Mouse (Mus musculus): ENCODE data around the gene Gm37240. TPM values are rescaled to one million over a fixed set of nuclear protein-coding genes. Genes with fewer than 3 reads are reported as not detected.

The Gm37240 gene
- polyA plus RNA-seq, 1 experiment from 2014 or later = 8.9 TPM

- ATAC-seq (replicated peaks; ENCODE audit: low FRiP score) = no peak
- H3K27ac ChIP-seq = no peak overlapping the region
- H3K9ac ChIP-seq = no peak overlapping the region
- no peaks in the 10 kb centered on the region for H3K9me3 ChIP-seq (replicated peaks)
- no peak overlapping the region for H3K4me2 ChIP-seq
- 91% methylated on average over 3 of the region's 3 CpGs for WGBS
- H3K4me1 ChIP-seq = no peaks in the 10 kb centered on the region
- H3K27me3 ChIP-seq = no peaks in the 10 kb centered on the region
- H3K36me3 ChIP-seq = no peaks in the 10 kb centered on the region
- H3K4me3 ChIP-seq (replicated peaks) = no peak overlapping the region
These were observed 724.9 kb downstream of the Gm37240 start for GRCm38 (mm10) chr3:85162430-85162829.

GRCm38 (mm10) chr3:85160816-85161215 is 726.5 kb downstream of the Gm37240 start:
- H3K27ac ChIP-seq = no peak overlapping the region
- no peaks in the 10 kb centered on the region for H3K4me1 ChIP-seq
- no peak overlapping the region for H3K4me2 ChIP-seq
- H3K27me3 ChIP-seq = no peaks in the 10 kb centered on the region
- no peaks in the 10 kb centered on the region for H3K36me3 ChIP-seq
- no peak for ATAC-seq (replicated peaks; ENCODE audit: low FRiP score)
- no peak overlapping the region for H3K9ac ChIP-seq
- no peak overlapping the region for H3K4me3 ChIP-seq (replicated peaks)
- WGBS = 69% methylated on average over 10 of the region's 10 CpGs
- no peaks in the 10 kb centered on the region for H3K9me3 ChIP-seq (replicated peaks)

DNA sequence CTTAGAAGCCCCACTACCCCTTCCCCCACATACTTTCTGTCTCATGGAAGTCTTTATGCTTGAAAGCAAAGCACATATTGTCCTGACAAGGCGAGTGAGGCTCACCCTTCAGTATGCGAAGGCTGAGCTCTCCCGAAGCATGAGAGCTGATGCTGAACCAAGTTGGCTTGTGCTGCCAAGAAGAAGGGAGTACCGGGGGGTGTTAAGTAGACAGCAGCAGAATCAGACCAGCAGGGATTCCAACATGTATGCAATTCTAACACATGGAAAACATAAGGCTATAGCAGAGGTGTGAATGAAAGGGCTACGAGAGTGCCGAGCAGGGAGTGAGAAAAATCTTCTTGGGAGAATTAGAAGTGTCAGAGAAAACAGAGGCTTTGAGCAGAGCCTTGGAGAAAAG is 727.7 kb downstream of the Gm37240 start:
- WGBS = 76% methylated on average over 6 of the region's 6 CpGs
- Histone ChIP-seq H3K27ac (no peak overlapping the region), H3K9ac (no peak overlapping the region), H3K4me2 (no peak overlapping the region), H3K4me1 (no peaks in the 10 kb centered on the region), H3K4me3 (replicated peaks) (no peak overlapping the region), H3K36me3 (no peaks in the 10 kb centered on the region), H3K9me3 (replicated peaks) (no peaks in the 10 kb centered on the region), H3K27me3 (no peaks in the 10 kb centered on the region)
- ATAC-seq (replicated peaks; ENCODE audit: low FRiP score) = no peak

GRCm38 (mm10) chr3:85148816-85149215 is 738.5 kb downstream of the Gm37240 start:
- H3K27ac ChIP-seq = no peak overlapping the region
- H3K27me3 ChIP-seq = no peaks in the 10 kb centered on the region
- no peak for ATAC-seq (replicated peaks; ENCODE audit: low FRiP score)
- H3K4me1 ChIP-seq = no peaks in the 10 kb centered on the region
- no peaks in the 10 kb centered on the region for H3K36me3 ChIP-seq
- 70% methylated on average over 4 of the region's 4 CpGs for WGBS
- H3K4me2 ChIP-seq = no peak overlapping the region
- H3K4me3 ChIP-seq (replicated peaks) = no peak overlapping the region
- H3K9me3 ChIP-seq (replicated peaks) = no peaks in the 10 kb centered on the region
- H3K9ac ChIP-seq = no peak overlapping the region

- Histone ChIP-seq H3K4me3 (replicated peaks) (no peak overlapping the region), H3K27ac (no peak overlapping the region), H3K9ac (no peak overlapping the region), H3K9me3 (replicated peaks) (no peaks in the 10 kb centered on the region), H3K27me3 (no peaks in the 10 kb centered on the region), H3K4me1 (no peaks in the 10 kb centered on the region), H3K36me3 (no peaks in the 10 kb centered on the region), H3K4me2 (no peak overlapping the region)
- ATAC-seq (replicated peaks; ENCODE audit: low FRiP score) = no peak
- 83% methylated on average over 6 of the region's 6 CpGs for WGBS
These were observed 739.2 kb downstream of the Gm37240 start for GRCm38 (mm10) chr3:85148038-85148550.

GRCm38 (mm10) chr3:85145568-85145967 is 741.8 kb downstream of the Gm37240 start:
- Histone ChIP-seq H3K36me3 (no peaks in the 10 kb centered on the region), H3K9me3 (replicated peaks) (no peaks in the 10 kb centered on the region), H3K9ac (no peak overlapping the region), H3K4me2 (no peak overlapping the region), H3K4me1 (no peaks in the 10 kb centered on the region), H3K27me3 (no peaks in the 10 kb centered on the region), H3K4me3 (replicated peaks) (no peak overlapping the region), H3K27ac (no peak overlapping the region)
- 26% methylated on average over 7 of the region's 7 CpGs for WGBS
- no peak for ATAC-seq (replicated peaks; ENCODE audit: low FRiP score)

DNA sequence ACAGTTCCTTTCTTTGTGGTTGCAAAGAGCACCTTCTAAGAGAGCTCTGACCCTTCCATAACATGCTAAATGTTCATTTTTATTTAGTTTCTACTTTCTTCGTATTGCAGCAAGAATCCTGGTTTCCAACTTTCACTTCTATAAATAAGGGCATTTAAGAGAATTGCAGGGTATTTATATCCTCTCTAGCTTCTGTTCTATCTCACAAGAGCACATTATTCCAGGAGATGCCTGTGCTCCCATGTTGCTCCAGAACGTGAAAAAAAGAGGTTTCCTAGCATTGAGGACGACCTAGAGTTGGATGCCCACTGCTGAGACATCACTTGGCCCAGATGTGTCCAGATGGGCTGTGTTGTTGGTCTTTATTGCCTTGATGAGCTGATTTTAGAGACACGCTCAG is 742.2 kb downstream of the Gm37240 start:
- H3K9ac ChIP-seq = no peak overlapping the region
- H3K27ac ChIP-seq = no peak overlapping the region
- 91% methylated on average over 4 of the region's 4 CpGs for WGBS
- H3K4me3 ChIP-seq (replicated peaks) = no peak overlapping the region
- ATAC-seq (replicated peaks; ENCODE audit: low FRiP score) = no peak
- no peaks in the 10 kb centered on the region for H3K36me3 ChIP-seq
- no peaks in the 10 kb centered on the region for H3K4me1 ChIP-seq
- H3K27me3 ChIP-seq = no peaks in the 10 kb centered on the region
- H3K4me2 ChIP-seq = no peak overlapping the region
- no peaks in the 10 kb centered on the region for H3K9me3 ChIP-seq (replicated peaks)

DNA sequence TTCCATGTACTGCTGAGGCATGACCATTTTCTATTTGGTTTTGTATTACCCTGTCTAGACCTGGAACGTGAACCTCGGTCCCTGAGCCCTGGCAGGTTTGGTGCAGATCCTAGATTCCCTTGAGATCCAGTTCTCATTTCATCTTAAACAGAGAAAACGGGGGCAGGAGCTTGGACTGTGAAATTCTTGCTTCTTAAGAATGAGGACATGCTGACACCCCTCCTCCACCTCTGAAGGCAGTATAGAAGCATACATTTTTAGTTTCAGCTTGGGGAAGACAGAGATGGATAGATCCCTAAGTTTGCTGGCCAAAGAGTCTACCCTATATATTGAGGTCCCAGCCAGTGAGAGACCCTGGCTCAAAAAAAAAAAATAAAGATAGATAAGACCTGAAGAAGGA is 742.9 kb downstream of the Gm37240 start:
- H3K36me3 ChIP-seq = no peaks in the 10 kb centered on the region
- H3K4me3 ChIP-seq (replicated peaks) = no peak overlapping the region
- no peak overlapping the region for H3K9ac ChIP-seq
- no peaks in the 10 kb centered on the region for H3K27me3 ChIP-seq
- no peak overlapping the region for H3K27ac ChIP-seq
- H3K9me3 ChIP-seq (replicated peaks) = no peaks in the 10 kb centered on the region
- no peaks in the 10 kb centered on the region for H3K4me1 ChIP-seq
- 77% methylated on average over 3 of the region's 3 CpGs for WGBS
- no peak overlapping the region for H3K4me2 ChIP-seq
- no peak for ATAC-seq (replicated peaks; ENCODE audit: low FRiP score)

DNA sequence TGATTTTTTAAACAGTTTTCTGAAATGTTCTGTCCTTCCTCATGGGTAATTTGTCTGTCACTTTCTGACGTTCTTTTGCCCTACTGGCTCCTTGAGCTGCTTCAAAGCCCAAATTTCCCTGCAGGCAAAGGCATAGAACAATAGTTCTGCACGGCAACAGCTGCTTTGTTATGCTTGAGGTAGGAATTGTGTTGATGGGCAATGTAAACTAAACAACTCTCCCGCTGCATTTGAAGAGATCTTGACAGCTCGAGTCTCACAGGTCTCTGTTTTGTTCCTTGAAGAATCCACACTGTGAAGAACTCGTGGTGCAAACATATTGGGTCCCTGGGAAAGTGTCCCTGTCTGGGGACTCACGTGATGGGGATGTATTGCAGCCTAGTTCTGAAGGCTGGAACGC is 746.8 kb downstream of the Gm37240 start:
- Histone ChIP-seq H3K27me3 (no peaks in the 10 kb centered on the region), H3K27ac (no peak overlapping the region), H3K4me2 (no peak overlapping the region), H3K9ac (no peak overlapping the region), H3K4me1 (no peaks in the 10 kb centered on the region), H3K4me3 (replicated peaks) (no peak overlapping the region), H3K9me3 (replicated peaks) (no peaks in the 10 kb centered on the region), H3K36me3 (no peaks in the 10 kb centered on the region)
- 54% methylated on average over 7 of the region's 7 CpGs for WGBS
- no peak for ATAC-seq (replicated peaks; ENCODE audit: low FRiP score)

- Histone ChIP-seq H3K4me2 (no peak overlapping the region), H3K36me3 (no peaks in the 10 kb centered on the region), H3K4me1 (no peaks in the 10 kb centered on the region), H3K9ac (no peak overlapping the region), H3K27ac (no peak overlapping the region), H3K4me3 (replicated peaks) (no peak overlapping the region), H3K27me3 (no peaks in the 10 kb centered on the region), H3K9me3 (replicated peaks) (no peaks in the 10 kb centered on the region)
- 77% methylated on average over 2 of the region's 2 CpGs for WGBS
- no peak for ATAC-seq (replicated peaks; ENCODE audit: low FRiP score)
These were observed 748.9 kb downstream of the Gm37240 start for GRCm38 (mm10) chr3:85138407-85138806.

DNA sequence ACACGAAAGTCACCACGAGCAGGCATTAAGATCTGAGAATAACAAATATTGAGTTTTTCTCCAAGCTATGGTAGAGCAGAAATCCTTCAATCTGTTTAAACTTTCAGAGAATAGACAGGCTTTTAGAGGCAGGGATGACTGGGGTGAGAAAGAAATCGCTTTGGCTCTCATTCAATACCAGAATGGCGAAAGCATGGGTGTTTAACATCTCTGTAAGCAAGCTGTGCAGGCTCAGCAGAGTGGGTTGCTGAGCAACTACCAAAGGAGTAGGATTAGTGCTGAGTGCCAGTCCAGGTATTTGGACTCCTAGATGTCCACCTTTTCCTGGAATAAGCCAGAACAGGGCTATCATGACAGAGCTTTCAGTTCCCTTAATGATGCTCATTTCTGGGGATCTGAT is 753.8 kb downstream of the Gm37240 start:
- 0 out of 2 replicates have a peak, but pooled peaks cover 8% of the 10 kb centered on the region for H3K4me1 ChIP-seq
- no peak overlapping the region for H3K4me2 ChIP-seq
- H3K4me3 ChIP-seq (replicated peaks) = no peak overlapping the region
- H3K9ac ChIP-seq = no peak overlapping the region
- H3K9me3 ChIP-seq (replicated peaks) = no peaks in the 10 kb centered on the region
- no peaks in the 10 kb centered on the region for H3K27me3 ChIP-seq
- no peak for ATAC-seq (replicated peaks; ENCODE audit: low FRiP score)
- WGBS = 86% methylated on average over 4 of the region's 4 CpGs
- no peak overlapping the region for H3K27ac ChIP-seq
- H3K36me3 ChIP-seq = no peaks in the 10 kb centered on the region

- no peak overlapping the region for H3K4me2 ChIP-seq
- no peaks in the 10 kb centered on the region for H3K27me3 ChIP-seq
- H3K4me3 ChIP-seq (replicated peaks) = no peak overlapping the region
- no peaks in the 10 kb centered on the region for H3K9me3 ChIP-seq (replicated peaks)
- H3K4me1 ChIP-seq = 0 out of 2 replicates have a peak, but pooled peaks cover 8% of the 10 kb centered on the region
- ATAC-seq (replicated peaks; ENCODE audit: low FRiP score) = no peak
- H3K9ac ChIP-seq = no peak overlapping the region
- WGBS = 38% methylated on average over 7 of the region's 7 CpGs
- no peak overlapping the region for H3K27ac ChIP-seq
- no peaks in the 10 kb centered on the region for H3K36me3 ChIP-seq
These were observed 755.4 kb downstream of the Gm37240 start for GRCm38 (mm10) chr3:85131878-85132277.

DNA sequence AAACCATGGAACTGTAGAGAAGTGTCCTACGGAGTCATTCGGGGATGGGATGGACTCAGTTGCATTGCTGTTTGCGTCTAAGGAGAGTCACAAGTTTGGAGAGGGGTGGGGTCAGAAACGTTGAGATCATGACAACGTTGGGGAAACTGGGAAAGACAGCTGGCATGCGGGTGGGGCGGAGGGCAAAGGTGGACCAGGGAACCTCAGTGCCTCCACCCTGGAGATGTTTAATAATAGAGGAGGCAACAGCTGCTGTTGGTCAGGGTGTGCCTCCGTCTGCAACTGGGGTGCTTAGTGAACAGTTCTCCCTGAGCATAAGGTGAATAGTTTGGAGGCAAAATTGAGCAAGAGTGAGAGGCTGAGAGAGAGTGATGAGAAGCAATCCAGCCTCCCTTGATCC is 758.8 kb downstream of the Gm37240 start:
- WGBS = 67% methylated on average over 8 of the region's 8 CpGs
- Histone ChIP-seq H3K9me3 (replicated peaks) (no peaks in the 10 kb centered on the region), H3K4me1 (0 out of 2 replicates have a peak, but pooled peaks cover 8% of the 10 kb centered on the region)

More for the DNA sequence above, 758.8 kb downstream of the Gm37240 start:
- no peaks in the 10 kb centered on the region for H3K27me3 ChIP-seq
- no peak overlapping the region for H3K4me2 ChIP-seq
- H3K4me3 ChIP-seq (replicated peaks) = no peak overlapping the region
- no peak overlapping the region for H3K9ac ChIP-seq
- H3K27ac ChIP-seq = no peak overlapping the region
- no peaks in the 10 kb centered on the region for H3K36me3 ChIP-seq
- ATAC-seq (replicated peaks; ENCODE audit: low FRiP score) = no peak
